Mouse (Mus musculus) testis, adult 2 months (tissue): ENCODE results near the gene Fto.

Source experiments
- CTCF ChIP-seq: fragments of 200-500 bp; IDR thresholded peaks from 2 replicates; pipeline ENCODE4 v1.5.1; 2012; ENCODE audit warnings: low read depth, mild to moderate bottlenecking, inconsistent platforms, low read length, moderate library complexity; ENCODE audit not compliant: control insufficient read depth, insufficient read depth, insufficient replicate concordance
- POLR2A ChIP-seq: fragments of 200-500 bp; IDR thresholded peaks from 2 replicates; pipeline ENCODE4 v1.6.1; 2012; ENCODE audit warnings: low read depth, mild to moderate bottlenecking, inconsistent platforms, low read length, moderate library complexity; ENCODE audit not compliant: control insufficient read depth

DNA sequence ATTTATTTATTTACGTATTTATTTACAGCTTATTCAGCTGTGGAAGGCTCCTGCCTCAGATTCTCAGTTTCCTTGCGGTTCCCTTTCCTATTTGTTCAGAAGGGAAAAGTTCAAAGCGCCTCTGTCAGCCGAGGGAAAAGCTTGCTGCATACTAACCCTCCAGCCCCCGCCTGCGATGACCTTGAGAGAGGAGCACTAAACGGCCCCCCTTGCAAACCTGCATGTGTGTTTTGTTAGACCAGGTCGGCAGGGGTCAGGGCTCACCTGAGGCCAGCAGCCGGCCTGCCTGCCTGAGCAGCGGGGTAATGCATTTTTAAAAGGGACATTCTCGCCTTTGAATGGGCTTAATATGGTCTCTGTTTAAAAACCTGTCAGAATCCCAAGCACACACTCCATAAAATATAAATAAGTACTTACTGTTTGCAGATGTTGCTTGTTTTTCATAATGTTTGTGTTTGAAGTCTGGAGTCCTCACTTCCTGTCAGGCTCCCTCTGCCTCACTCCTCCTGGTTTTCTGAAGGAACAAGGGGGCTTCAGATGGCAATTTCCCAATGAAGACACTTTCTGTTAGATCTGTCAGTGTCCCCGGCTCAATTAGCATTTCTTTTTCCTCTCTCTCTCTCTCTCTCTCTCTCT is 400.5 kb downstream of the Fto start:
- TF ChIP-seq CTCF: no peak
- TF ChIP-seq POLR2A: no peak
